Mouse (Mus musculus): ENCODE measurements around the gene Ifna9.

DNA sequence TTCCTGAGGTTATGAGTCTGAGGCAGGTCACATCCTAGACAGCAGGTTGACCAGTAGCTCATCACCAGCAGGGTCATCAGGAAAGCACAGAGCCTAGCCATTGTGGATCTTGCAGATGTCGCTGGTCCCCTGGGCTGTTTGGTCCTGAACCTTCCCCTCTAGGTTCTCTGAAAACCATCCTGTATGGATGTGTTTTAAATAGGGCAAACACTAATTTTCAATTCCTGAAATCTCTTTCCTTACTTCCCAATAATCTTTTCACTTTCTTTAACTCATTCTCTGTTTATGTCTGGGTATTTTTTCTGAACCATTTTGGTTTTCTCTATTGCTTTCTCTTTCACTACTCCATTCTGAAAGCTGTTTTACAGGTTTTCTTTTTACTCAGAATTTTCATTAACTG lies 20.5 kb downstream of the Ifna9 start, which contains the start of gene Ifna14:
- TF ChIP-seq TAL1 (IDR thresholded peaks at IDR 0.05; ENCODE audit: low read length) (no peak), GATA1 (IDR thresholded peaks at IDR 0.05; ENCODE audit: low read length) (no peak)

All from erythroblast, embryonic 14.5 days (primary cell).